19 mouse cellular contexts compared by ENCODE assay signal in the genomic region with DNA sequence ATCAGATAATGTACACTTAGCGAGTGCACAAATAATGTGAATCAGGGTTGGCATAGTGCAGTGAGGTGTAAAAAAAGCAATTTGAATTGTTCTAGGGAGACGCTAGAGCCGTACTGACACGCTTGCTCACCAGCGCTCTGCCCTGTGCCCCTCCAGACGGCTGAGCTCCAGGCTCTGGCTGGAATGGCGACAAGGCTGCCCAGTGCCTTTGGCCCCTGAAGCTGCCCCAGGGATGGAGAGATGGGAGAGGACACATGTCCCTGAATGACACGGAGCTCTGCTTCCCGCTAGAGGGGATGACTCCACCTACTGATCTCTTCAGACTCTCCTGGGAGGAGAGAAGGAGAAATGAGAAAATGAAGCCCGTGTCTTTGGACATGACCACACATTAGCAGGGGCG.
"Had no signal": no experiment of that assay in that cellular context is flagged by ENCODE, and none has a peak within 500 bp of the region (broad histone marks: within the 10 kb centered on the region; RNA-seq: fewer than 3 reads in every experiment).

No protein-coding gene starts in this region.

- H3K4me3 ChIP-seq: limb, embryonic 12.5 days; limb, embryonic 15.5 days; midbrain, embryonic 12.5 days; midbrain, embryonic 15.5 days; neural tube, embryonic 12.5 days; stomach, embryonic 15.5 days had no signal

- H3K36me3 ChIP-seq: limb, embryonic 12.5 days; limb, embryonic 15.5 days; midbrain, embryonic 12.5 days; midbrain, embryonic 15.5 days; neural tube, embryonic 12.5 days; stomach, embryonic 15.5 days had no signal

- H3K9ac ChIP-seq: limb, embryonic 12.5 days; limb, embryonic 15.5 days; liver, embryonic 14.5 days; liver, postnatal 0 days; lung, embryonic 14.5 days; midbrain, embryonic 12.5 days; midbrain, embryonic 15.5 days; neural tube, embryonic 12.5 days; stomach, embryonic 15.5 days had no signal

- ATAC-seq: liver, postnatal 0 days; lung, postnatal 0 days; midbrain, embryonic 15.5 days had no signal

- H3K9me3 ChIP-seq: limb, embryonic 12.5 days; limb, embryonic 15.5 days; midbrain, embryonic 12.5 days; midbrain, embryonic 15.5 days; neural tube, embryonic 12.5 days; stomach, embryonic 15.5 days had no signal

- H3K27ac ChIP-seq: limb, embryonic 12.5 days; limb, embryonic 15.5 days; liver, embryonic 14.5 days; macrophage; midbrain, embryonic 12.5 days; midbrain, embryonic 15.5 days; neural tube, embryonic 12.5 days; stomach, embryonic 15.5 days had no signal

- H3K4me2 ChIP-seq: limb, embryonic 12.5 days; limb, embryonic 15.5 days; liver, embryonic 11.5 days; lung, embryonic 14.5 days; midbrain, embryonic 12.5 days; midbrain, embryonic 15.5 days; neural tube, embryonic 12.5 days; stomach, embryonic 15.5 days had no signal

- H3K27me3 ChIP-seq: midbrain, embryonic 15.5 days; neural tube, embryonic 12.5 days; stomach, embryonic 15.5 days had no signal

- DNase-seq: kidney, adult 9 months; kidney, postnatal 14 days; kidney, postnatal 4 days; layer of hippocampus, adult 9-11 months; left cerebral cortex, postnatal 4 days; liver, postnatal 0 days; lung, embryonic 14.5 days; spleen, adult 18-20 months; thymus, postnatal 25 days had no signal
